Mouse (Mus musculus): ENCODE results near the gene Lamc2.
A peak's percentile ranks its signal among the peaks of the same experiment; 100 is the strongest.

The Lamc2 gene

DNA sequence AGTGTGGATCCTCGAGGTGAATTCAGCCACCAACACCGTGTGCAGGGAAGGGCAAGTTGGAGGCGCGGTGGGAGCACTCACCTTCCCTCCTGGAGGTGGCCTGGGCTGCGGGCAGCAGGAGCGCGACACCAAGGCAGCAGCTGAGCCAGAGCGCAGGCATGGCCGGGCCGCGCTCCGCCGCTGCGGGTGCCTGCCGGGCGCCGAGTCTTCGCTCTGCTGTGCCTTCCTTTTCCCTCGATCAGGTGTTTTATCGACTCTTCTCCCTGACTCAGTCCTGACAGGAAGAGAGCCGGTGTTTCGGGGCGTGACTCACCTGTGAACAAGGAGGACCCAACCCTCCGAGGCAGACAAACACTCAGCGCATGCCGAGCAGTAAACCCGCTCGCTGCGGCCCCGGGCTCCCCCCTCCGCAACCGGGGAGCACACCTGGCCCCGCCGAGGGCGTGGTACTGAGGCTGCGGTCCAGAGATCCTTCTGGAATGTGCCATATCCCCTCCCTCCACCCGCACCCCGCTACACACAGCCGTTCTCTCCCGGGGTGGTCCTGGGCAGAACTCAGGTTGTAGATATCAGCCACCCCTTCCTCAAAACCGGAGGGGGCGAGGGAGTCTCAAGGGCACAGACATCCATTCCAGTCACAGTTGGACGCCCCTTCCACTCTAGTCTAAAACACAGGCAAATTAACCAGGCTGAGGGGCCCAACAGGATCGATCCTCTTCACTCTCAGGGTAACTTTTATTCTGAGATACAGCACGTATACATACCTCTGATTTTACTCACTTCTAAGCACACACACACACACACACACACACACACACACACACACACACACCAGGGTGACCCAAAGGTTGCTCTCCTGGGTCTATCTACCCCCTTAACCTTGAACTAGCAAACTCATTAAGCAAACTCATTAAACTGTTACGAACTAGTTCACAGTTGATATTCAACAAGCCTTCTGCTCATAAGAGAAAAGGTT, at the start of gene Lamc2:
Lamc2 (minus strand) TSS at position 620 of the 976 bp plus-strand sequence.
- DNase-seq (ENCODE audit: low spot score), result peak; percentile 80

DNA sequence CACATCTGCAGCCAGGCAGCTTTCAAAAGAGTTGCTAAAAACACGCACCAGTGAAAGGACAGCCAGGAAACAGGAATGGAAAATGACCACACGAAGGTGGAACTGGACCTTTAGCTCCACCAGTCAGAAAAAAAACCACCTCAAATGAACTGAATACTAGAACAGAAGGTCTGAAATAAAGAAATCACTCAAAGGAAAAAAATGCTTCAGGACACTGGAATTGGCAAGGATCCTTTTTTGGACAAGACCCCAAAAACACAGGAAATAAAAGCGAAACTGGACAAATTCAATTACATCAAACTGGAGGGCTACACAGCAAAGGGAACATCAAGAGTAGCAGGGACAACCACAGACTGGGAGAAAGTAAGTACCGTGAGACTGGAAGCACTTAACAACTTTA, 49.3 kb upstream of the Lamc2 start:
- DNase-seq (ENCODE audit: low spot score), result no peak

DNA sequence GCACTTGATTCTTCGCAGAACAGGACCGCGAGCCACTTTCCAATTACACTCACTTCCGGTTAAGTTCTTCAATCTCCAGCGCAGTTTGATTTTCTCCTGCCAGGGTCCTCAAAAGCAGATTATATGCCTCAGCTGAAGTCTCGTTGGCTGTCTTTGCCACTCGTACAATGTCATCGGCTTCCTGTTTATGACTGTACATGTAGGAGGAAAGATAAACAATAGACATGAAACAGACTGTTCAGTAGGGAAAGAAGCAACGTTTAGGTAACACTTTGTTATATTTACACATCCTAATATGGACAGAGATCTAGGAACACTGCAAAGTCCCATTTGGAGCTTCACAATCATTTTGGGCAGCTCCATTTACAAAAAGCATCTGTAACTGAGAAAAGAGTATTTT, 45.4 kb upstream of the Lamc2 start:
- no peak for DNase-seq (ENCODE audit: low spot score)

DNA sequence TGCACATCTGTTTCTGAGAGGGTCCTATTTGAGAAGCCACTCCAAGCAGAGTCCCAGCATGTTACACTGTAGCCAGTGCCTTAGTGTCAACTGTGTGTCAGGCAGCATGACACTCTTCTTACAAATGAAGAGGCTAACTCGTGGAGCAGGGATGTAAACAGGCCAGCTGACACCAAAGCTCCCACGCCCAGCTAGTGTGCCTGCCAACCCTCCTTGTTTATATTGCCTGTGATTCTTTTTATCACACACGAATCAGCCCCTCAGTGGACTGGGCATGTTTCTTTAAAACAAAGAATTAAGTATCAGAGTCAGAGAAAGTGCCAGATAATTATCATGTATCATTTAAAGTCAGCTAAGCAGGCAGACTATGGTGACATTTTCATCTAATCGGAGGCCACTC, 41.7 kb upstream of the Lamc2 start:
- no peak for DNase-seq (ENCODE audit: low spot score)

DNA sequence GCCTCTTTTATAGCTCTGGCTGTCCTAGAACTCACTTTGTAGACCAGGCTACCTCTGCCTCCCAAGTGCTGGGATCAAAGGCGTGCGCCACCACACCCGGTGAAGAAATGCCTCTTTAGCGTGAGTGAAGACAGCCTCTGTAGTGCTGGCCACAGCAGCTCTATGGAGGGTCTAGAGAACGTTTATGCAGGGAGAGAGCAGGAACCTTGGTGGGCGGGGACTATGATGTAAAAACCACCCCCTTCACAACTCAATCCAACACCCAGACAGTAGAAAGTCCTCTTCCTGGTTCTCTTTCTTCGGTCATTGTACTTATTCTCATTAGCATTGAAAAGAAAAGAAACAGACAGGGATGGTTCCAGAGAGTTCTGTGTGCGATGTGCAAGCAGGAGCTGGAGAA, 40.8 kb upstream of the Lamc2 start:
- no peak for DNase-seq (ENCODE audit: low spot score)

DNA sequence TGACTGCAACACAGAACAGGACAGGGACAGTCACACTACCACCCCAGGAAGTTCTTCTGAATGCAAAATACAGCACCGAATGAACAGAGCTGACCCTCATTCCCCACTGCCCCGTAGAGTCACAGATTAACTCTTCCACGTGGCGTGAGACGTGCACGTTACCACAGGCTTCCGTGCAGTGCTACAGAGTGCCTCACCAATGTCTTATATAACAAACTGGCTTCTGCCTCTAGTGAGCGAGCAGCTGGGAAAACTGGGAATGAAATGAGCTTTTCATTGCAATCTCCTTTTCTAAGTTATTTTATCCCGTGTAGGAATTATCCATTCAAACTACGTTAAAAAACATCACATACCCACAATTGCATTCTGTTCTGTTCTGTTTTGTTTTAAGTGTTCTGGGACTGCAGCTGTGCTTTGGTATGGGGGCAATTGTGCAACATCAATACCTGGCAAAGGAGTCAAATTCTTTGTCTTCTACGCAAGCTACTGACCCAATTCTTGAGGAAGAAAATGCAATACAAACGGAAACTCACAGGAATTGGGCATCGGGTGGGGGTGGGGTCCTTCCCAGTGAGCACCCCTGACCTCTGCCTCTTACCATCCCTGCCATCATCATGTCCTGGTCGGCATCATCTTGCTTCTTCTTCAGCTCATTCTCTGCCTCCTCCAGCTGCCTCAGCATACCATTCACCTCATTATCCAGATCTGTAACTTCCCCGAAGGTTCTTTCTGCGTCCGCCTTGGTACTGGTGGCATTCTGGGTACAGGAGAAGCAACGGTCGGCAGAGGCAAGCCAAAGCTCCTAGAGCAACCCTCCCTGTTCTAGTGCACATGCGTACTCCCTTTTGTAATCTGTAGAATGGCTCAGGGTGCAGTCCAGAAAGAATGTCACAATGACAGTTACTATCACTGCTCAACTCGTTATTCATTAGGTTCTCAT, 39.8 kb upstream of the Lamc2 start:
- no peak for DNase-seq (ENCODE audit: low spot score)

DNA sequence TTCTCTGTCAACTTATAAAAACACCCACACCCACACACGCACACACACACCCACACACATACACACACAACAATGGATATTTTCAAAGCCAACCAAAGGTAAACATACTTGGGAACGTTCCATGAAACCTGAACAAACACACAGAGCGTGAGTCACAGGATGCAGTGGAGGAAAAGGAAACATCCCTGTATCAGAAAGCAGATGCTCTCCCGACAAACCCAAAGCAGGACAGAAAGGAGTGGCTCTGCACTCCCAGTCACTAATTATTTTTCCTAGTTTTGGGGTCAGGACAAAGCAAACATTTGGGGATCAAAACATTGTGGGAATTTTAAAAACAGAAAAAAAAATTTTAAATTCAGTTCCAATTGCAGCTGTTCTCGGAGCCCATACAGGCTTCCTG, 38.1 kb upstream of the Lamc2 start:
- no peak for DNase-seq (ENCODE audit: low spot score)

DNA sequence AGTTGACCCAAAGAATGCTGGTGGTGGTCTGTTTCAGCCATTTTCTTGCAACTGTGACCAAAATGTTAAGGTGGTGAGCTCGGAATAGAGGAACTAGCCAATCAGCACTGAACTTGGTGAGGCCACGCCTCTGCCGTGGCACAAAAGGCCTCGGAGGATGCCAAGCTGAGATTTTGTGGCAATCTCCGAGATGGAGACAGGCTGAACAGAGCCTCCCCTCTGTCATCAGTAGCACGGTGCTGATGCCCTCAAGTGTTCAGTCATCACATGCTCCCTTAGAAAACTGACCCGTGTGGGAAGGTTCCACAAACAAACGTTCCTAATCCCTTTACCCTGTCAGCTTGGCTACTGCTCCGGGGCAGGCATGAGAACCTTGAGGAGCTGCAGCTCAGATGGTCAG, 33.1 kb upstream of the Lamc2 start:
- no peak for DNase-seq (ENCODE audit: low spot score)

DNA sequence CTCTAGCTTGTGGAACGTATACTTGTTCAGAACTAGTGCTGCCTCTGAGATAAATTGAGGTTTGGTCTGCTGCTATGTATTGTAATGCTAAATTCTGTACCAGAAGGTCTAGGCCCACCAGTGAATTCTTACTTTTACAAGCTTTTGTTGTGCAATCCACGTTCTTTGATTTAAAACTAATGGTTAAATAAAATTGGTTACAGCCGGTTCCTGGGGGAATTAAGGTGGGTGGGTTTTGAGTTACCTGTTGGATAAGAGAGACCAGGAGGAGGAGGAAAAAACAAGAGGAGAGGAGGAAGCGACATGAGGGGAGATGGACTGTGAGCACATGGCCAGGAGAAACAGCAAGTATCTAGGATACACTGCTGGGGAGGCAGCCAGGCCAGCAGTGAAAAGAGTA, 30.3 kb upstream of the Lamc2 start:
- DNase-seq (ENCODE audit: low spot score), result no peak

DNA sequence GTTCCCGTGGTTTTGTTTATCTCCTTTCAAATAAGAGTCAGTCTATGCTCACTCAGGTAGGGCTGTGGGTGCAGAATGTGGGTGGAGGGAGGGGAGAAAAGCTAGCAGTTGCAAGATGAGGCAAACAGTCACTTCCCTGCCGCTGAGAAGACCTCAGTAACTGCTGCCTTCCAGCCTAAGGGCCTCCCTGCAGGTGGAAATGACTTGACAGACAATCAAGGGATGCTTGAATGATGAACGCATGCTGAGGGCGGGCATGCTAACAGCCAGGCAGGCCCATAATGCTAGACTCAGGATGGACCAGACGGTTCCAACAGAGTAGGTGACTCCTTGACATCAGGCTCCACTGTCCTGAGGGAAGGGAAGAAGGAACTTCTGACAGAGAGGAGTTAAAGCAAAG, 29.4 kb upstream of the Lamc2 start:
- DNase-seq (ENCODE audit: low spot score), result no peak

DNA sequence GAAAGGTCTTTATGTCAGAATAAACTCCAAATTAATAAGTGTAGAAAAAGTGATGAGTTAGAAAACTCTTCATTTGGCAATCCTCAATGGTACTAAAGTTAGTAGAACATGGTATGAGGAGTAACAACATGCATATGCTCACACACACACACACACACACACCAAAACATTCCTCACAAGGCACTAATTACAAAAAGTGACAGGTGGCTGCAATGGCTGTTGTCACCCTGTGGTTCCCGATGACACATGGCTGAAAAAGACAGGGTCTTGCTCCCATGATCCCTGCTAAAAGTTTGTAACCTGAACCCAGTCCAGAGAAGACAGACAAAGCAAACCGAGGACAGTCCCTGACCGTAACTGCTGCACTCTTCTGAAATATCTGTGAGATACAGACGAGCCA, 24.7 kb upstream of the Lamc2 start:
- DNase-seq (ENCODE audit: low spot score), result no peak

DNA sequence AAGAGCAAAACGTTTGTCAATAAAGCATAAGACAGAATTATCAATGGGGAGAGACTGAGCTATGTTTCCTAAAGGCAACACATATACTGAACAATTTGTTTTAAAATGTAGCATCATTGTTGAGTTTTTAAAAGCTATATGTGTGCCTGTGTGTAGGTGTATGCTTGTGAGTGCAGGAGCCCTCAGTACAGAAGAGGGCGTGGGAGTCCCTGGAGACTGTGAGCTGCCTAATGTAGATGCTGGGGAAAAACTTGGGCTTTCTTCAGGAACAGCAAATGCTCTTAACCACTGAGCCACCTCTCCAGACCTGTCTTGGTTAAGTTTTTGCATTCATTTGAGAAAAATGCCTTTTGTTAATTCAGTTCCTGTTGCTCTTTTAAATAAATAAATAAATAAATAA, 24.0 kb upstream of the Lamc2 start:
- DNase-seq (ENCODE audit: low spot score), result no peak

DNA sequence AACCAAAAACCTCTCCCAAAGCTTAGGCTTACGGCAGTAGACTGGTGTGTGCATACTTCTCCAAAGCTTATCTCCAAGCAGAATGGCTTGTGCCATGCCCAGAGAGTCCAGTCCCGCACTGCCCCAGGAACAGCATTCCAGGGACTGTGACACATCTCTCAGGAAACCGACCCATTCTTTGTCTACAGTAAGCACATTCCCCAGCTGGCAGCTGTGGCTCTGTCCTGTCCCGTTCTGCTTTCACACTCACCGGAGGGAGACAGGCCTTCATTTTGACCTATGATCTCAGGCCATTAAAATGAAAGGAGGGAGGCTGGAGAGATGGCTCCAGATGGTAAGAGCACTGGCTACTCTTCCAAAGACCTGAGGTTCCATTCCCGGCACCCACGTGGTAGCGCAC, 15.9 kb upstream of the Lamc2 start:
- DNase-seq (ENCODE audit: low spot score), result no peak

DNA sequence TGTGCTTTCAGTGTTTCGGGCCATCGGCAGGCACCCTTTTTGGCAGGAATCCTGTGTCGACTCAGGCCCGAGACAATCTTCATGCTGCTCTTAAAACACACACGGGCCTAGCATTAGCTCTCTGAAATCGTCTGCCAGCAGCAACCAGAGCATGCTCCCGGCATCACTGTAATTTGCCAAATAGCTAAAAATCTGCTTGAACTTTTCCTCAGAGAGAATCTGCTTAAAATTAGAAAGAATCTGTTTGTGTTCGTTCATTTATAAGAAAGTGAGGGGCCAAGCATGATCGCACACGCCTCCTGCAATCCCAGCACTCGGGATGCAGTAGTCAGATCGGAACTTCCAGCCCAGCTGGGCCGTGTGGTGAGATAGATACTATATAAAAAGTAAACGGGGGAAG, 15.2 kb upstream of the Lamc2 start:
- no peak for DNase-seq (ENCODE audit: low spot score)

DNA sequence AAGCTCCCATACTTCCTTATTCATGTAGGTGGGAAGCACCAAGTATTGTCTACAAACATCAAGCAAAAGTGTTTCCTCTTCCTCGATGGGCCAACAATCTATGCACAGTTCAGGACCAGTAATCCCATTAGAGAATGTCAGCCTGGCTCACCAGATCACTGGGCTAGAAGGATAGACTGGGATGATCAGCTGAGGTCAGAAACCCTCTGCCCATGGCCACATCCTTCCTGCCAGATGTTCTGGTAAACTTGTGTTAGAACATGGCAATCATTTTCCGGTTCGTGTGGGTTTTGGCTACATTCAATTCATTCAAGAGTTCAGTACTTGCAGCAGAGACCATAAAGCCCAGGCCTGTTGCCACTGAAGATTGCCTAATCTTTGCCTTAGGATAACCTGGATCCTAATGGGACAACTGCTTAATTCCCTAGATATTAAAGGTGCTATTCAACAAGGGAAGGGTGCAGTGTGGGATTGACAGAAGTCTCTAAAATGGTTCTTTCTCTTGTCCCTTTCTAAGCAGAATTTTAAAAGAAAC, 11.1 kb upstream of the Lamc2 start:
- DNase-seq (ENCODE audit: low spot score), result no peak

DNA sequence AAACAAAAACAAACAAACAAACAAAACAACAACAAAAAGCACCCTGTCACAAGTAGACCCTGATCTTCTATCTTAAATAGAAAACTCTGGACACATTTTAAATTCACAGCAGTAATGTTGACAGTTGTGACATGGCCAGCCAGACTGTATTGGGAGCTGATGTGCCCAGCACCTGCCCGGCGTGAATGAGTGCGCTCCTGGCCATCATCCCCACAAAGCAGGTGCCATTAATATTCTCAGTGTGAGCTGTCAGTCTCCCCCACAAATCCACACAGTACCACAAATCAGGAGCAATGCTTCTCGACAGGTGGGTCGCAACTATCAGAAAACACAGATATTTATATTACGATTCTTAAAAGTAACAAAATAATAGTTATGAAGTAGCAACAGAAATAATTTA, 6.7 kb upstream of the Lamc2 start:
- no peak for DNase-seq (ENCODE audit: low spot score)

DNA sequence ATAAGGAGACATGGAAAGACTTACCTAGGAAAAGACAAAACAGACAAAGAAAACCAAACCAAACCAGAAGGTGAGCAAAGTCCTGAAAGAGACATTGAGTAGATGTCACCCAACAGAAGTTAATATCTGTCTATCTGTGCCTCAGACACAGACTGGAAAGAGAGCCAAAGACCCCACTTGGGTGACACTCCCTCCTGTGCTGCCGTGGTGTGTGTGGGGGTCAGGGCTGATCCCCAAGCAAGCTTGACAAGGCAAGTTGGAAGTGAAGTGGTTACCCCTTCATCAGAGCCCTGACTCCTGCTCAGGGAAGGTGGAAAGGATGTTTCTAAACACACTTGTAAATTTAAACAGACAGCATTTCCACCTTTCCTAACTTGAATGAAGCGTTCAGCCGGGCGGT, 6.1 kb upstream of the Lamc2 start:
- no peak for DNase-seq (ENCODE audit: low spot score)

DNA sequence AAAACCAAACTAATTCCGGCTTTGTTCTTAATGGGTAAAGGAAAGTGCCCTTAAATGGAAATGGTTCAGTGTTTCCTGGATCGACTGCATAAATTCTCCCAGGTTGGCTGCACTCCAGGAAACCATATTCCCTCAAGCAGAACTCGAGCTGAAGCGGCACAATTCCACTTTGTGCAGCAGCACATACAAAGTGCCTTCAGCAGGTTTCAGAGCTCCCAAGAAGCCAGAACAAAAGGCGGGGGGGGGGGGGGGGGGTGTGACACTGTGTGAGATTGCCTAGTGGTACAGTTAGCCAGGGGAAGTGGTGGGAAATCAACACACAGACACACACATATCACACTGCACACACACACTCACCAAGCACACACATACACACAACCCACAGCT, 5.7 kb upstream of the Lamc2 start:
- DNase-seq (ENCODE audit: low spot score), result peak; percentile 72

DNA sequence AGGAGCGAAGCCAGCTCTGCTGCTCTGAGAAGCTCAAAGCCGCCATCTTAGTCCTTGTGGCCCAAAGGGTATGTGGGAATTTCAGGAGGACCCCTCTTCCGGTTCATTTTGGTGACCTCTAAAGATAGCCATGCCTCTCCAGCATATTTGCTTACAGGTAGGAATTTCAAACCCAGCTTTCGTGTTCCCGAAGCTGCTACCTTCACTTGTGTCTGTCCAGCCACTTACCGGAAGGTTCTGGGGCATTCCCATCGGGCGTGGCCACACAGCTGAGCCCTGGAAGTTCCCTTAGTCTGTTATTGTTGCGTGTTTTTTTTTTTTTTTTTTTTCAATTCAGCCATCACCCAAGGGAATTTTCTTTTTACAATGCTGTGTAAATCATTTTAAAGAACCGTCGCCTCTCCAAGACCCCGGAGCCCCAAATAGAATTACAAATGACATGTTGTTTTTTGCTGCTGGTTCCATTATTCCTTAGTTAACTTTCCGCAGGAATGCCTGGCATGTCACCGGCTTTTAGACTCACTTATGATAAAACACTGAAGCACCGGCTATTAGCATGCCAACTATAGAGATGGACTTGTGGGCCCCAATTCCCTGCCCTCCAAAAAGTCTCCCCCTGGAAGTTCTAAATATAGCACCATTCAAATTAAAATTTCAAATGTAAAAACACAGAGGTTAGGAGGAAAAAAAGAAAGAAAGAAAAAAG, 5.1 kb upstream of the Lamc2 start:
- DNase-seq (ENCODE audit: low spot score), result no peak

DNA sequence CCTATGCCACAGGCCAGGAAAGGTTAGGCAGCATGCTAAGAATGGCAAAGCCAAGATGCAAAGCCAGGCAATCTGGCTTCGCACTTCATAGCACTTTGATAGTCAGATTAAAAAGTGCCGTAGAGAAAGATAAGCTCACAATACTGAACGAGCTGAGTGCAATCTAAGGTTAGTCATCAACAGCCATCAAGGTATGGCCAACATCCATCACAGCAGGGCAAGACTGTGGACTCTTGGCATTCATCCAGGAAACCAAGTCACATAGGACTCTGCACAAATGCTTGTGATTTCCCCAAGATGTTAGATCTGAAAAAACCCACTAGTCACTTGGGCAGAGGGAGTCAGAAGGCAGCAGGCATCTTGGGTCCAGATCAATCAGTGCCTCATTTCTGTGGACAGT, 1.8 kb upstream of the Lamc2 start:
- DNase-seq (ENCODE audit: low spot score), result no peak

DNA sequence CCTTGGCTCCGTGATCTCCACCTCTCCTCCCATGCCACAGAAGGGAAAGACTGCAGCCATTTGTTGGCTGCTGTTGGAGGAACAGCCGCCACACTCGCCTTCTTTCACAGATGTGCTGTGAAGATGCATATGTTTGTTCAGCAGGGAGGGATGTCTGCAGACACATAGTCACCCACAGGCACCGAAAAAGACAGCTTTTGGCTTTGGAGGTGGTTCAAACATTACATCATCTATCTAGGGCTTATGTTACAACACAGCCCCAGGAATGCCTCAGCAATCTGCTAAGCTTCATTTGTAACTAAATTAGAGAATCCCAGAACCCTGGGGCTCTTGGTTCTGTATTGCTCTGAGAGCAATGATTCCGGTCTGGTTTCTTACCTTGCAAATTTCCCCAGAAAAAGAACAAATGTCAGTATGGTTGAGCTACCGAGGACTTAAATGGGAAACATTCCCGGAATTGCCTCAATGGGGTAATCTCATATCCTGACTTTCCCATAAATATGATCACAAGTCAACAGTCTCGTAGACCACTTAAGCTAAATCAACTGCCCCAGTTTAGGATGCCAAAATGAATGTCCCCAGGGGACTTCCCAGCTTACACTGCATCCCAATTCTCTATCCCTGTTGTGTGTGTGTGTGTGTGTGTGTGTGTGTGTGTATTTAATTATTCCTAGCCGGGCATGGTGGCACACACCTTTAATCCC, 5.5 kb downstream of the Lamc2 start:
- no peak for DNase-seq (ENCODE audit: low spot score)

DNA sequence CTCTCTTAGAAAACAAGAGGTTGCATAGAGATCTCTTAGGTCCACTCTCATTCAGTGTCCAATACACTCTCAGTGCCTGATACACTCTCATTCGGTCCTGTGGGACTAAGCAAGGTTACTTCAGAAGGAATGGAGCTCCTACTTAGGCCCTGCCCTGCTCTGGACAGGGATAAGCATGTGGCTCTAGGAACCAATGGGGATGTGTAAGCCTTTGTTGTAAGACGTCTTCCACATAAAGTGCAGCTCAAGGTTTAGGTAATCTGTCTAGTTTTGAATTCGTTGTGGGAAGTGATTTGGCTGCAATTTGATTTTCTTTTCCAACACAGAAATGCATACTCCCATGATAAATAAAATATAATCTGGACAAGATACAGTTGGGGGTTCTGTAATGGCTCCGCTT, 6.1 kb downstream of the Lamc2 start:
- DNase-seq (ENCODE audit: low spot score), result no peak
